Mouse (Mus musculus) inflammation-experienced regulatory T-cells, adult 6 months (primary cell): ENCODE results near the gene Ddx60. TPM values are rescaled to one million over a fixed set of nuclear protein-coding genes. Genes with fewer than 3 reads are reported as not detected.
A peak's percentile ranks its signal among the peaks of the same experiment; 100 is the strongest.
"Not testable (repeated sequence)": the region's sequence is repeated elsewhere in the genome, so short reads cannot be mapped to it uniquely, and the experiment has no call there.

Experiments used
- ATAC-seq: one replicate; pipeline ENCODE4 v1.8.0; 2017
- polyA plus RNA-seq, 3 experiments: library from polyadenylated mRNA; unstranded; fragments of 100-300 nt; shearing (Covaris generic); gene quantifications; one replicate each; pipeline ENCODE4 v1.2.1; 2017

The Ddx60 gene
- polyA plus RNA-seq, result 10 to 100 TPM; 31.9 to 59.3 (median 48.7) TPM

- peak; percentile 93 for ATAC-seq
Observed at GRCm38 (mm10) chr8:61927777-61928494, at the start of gene Ddx60. TSS of gene Ddx60 (plus strand) at chr8:61928087.

GRCm38 (mm10) chr8:61894062-61894461 is 33.8 kb upstream of the Ddx60 start:
- ATAC-seq, result no peak

- ATAC-seq, result no peak
Observed at GRCm38 (mm10) chr8:61896742-61897141, 31.1 kb upstream of the Ddx60 start.

GRCm38 (mm10) chr8:61897402-61897801 is 30.5 kb upstream of the Ddx60 start:
- ATAC-seq, result no peak

GRCm38 (mm10) chr8:61901028-61901717 is 26.7 kb upstream of the Ddx60 start:
- no peak for ATAC-seq

- ATAC-seq, result no peak
Observed at GRCm38 (mm10) chr8:61902521-61902920, 25.4 kb upstream of the Ddx60 start, which contains the start of gene Palld. TSS of gene Palld (minus strand) at chr8:61902690.

- no peak for ATAC-seq
Observed at GRCm38 (mm10) chr8:61908303-61909215, 19.3 kb upstream of the Ddx60 start.

GRCm38 (mm10) chr8:61909313-61909712 is 18.6 kb upstream of the Ddx60 start:
- no peak for ATAC-seq

- no peak for ATAC-seq
Observed at GRCm38 (mm10) chr8:61912817-61913216, 15.1 kb upstream of the Ddx60 start.

GRCm38 (mm10) chr8:61913957-61914356 is 13.9 kb upstream of the Ddx60 start:
- ATAC-seq, result no peak

- ATAC-seq, result no peak
Observed at GRCm38 (mm10) chr8:61917287-61917686, 10.6 kb upstream of the Ddx60 start.

- no peak for ATAC-seq
Observed at GRCm38 (mm10) chr8:61919145-61919788, 8.6 kb upstream of the Ddx60 start.

- ATAC-seq, result no peak
Observed at GRCm38 (mm10) chr8:61920389-61920788, 7.5 kb upstream of the Ddx60 start.

- ATAC-seq, result no peak
Observed at GRCm38 (mm10) chr8:61921454-61922054, 6.3 kb upstream of the Ddx60 start.

GRCm38 (mm10) chr8:61924518-61924917 is 3.4 kb upstream of the Ddx60 start:
- ATAC-seq, result no peak

GRCm38 (mm10) chr8:61933243-61933642 is 5.4 kb downstream of the Ddx60 start:
- no peak for ATAC-seq

- no peak for ATAC-seq
Observed at GRCm38 (mm10) chr8:61937576-61937975, 9.7 kb downstream of the Ddx60 start.

GRCm38 (mm10) chr8:61964591-61965375 is 36.9 kb downstream of the Ddx60 start:
- not testable (repeated sequence) for ATAC-seq

- no peak for ATAC-seq
Observed at GRCm38 (mm10) chr8:61969581-61969980, 41.7 kb downstream of the Ddx60 start.

- ATAC-seq, result no peak
Observed at GRCm38 (mm10) chr8:61984941-61985340, 57.1 kb downstream of the Ddx60 start.
